Comparison of ENCODE assay signal across 8 mouse cellular contexts in the genomic region with DNA sequence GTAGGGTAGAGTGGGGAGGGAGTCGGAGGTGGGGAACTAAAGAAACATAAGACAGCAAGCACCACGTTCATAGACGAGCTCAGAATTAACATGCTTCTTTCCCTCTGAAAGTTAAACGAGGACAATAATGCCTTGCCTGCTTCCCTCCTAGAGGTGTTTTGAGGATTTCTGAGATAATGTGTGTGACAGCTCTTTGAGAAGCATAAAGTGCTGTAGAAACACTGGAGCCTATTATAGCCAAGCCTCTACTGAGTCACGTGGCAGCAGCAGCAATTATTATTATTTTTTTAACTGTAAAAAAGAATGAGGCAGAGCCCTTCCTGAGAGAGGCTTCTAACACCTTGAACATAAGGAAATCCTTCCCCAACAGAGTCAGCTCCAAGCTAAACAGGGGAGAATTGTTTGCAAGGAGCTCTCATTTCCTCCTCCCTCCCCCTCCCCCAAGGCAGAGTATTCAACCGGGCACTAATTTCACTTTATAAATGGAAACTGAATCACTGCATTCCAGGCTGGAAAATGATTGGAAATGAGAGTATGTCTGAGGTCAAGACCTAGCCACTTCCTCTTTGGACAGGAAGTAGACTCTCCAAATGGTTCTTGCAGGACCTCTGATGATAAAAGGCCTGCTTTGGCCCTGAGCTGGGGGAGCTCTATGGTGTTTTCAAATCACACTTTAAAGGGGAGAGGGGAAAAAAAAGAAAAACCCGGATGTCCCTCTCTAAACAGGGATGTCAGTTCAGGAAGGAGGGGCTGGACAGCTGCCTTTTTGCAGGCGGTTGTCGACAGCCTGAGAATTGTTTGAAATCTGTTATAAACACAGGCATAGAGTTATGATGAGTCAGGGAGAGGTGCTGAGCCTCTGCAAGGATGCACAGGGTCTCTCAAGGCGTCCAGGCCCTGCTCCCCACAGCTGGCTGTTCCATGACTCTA.
DNase-seq lines count a peak whose midpoint lies in the region; ATAC-seq lines count a peak whose summit lies in the region.

No protein-coding gene starts in this region.

- H3K36me3 ChIP-seq in intestine, embryonic 14.5 days (ENCODE audit: control insufficient read depth, insufficient read depth, low read length) = no peaks in the 10 kb centered on the region
- H3K36me3 ChIP-seq in liver, embryonic 16.5 days (ENCODE audit: control insufficient read depth, insufficient read depth) = no peaks in the 10 kb centered on the region

- H3K27ac ChIP-seq in intestine, embryonic 14.5 days (ENCODE audit: low read depth) = peak overlapping the region; percentile 5
- H3K27ac ChIP-seq in liver, embryonic 16.5 days (ENCODE audit: low read length) = no peak overlapping the region

- no peak overlapping the region for H3K4me3 ChIP-seq in intestine, embryonic 14.5 days (ENCODE audit: low read depth, low read length)
- no peak overlapping the region for H3K4me3 ChIP-seq in liver, embryonic 16.5 days (ENCODE audit: low read depth, low read length)

- ATAC-seq in common myeloid progenitor, adult 5-6 weeks (replicated peaks; ENCODE audit: low read depth, poor library complexity, severe bottlenecking) = 0 out of 2 replicates have a peak, but pooled peaks have one; percentile 5
- ATAC-seq in intestine, embryonic 14.5 days (replicated peaks; ENCODE audit: low FRiP score, low TSS enrichment, low read depth) = peak; percentile 68
- ATAC-seq in liver, embryonic 16.5 days (ENCODE audit: low read depth) = peak; percentile 55
- no peak for ATAC-seq in inflammation-experienced regulatory T-cells, adult 6 months

- H3K9ac ChIP-seq in intestine, embryonic 14.5 days (ENCODE audit: low read length) = no peak overlapping the region
- H3K9ac ChIP-seq in liver, embryonic 16.5 days (ENCODE audit: low read depth, low read length) = no peak overlapping the region

- H3K9me3 ChIP-seq in intestine, embryonic 14.5 days (ENCODE audit: control insufficient read depth, low read length) = no peaks in the 10 kb centered on the region
- no peaks in the 10 kb centered on the region for H3K9me3 ChIP-seq in liver, embryonic 16.5 days (replicated peaks; ENCODE audit: control insufficient read depth, low read length)

- peaks cover 18% of the 10 kb centered on the region for H3K4me1 ChIP-seq in intestine, embryonic 14.5 days (replicated peaks; ENCODE audit: control insufficient read depth, insufficient read depth, low read length)
- H3K4me1 ChIP-seq in liver, embryonic 16.5 days (ENCODE audit: control insufficient read depth, low read depth, low read length) = no peaks in the 10 kb centered on the region

- 34% methylated on average over 10 of the region's 10 CpGs for WGBS in intestine, embryonic 14.5 days
- WGBS in liver, embryonic 16.5 days (ENCODE audit: insufficient replicate concordance) = 26% methylated on average over 10 of the region's 10 CpGs

- peak; percentile 59 for DNase-seq in adrenal gland, adult 2 months
- no peak for DNase-seq in adrenal gland, postnatal 25 days
- peak; percentile 59 for DNase-seq in intestine, embryonic 14.5 days (ENCODE audit: low spot score)
- no peak for DNase-seq in frontal cortex, postnatal 25 days (ENCODE audit: low spot score in 2 of 2)
- DNase-seq in ovary, postnatal 14 days (ENCODE audit: low spot score) = no peak

- no peaks in the 10 kb centered on the region for H3K27me3 ChIP-seq in intestine, embryonic 14.5 days (replicated peaks; ENCODE audit: control insufficient read depth, insufficient read depth, low read length)
- H3K27me3 ChIP-seq in liver, embryonic 16.5 days (ENCODE audit: control insufficient read depth, insufficient read depth, low read depth, low read length) = no peaks in the 10 kb centered on the region

- H3K4me2 ChIP-seq in intestine, embryonic 14.5 days (ENCODE audit: low read length) = no peak overlapping the region
- no peak overlapping the region for H3K4me2 ChIP-seq in liver, embryonic 16.5 days (ENCODE audit: low read depth, low read length)

Comparison
In these comparisons a context has a peak if more than half of its experiments do, and no peak if none do; other contexts are left out.
1. DNase-seq: peak in adrenal gland, adult 2 months (single experiment) and intestine, embryonic 14.5 days (single experiment); none in adrenal gland, postnatal 25 days (single experiment), frontal cortex, postnatal 25 days (0 of 2) and ovary, postnatal 14 days (single experiment).